Mouse (Mus musculus) bone marrow, adult 2 months (tissue): ENCODE measurements around the gene Bmp2k. TPM values are rescaled to one million over a fixed set of nuclear protein-coding genes. Genes with fewer than 3 reads are reported as not detected.
A peak's percentile ranks its signal among the peaks of the same experiment; 100 is the strongest.

Experiments used
- H3K27ac ChIP-seq: fragments of 200-500 bp; 2 replicates; pipeline ENCODE4 v1.5.1; 2012; ENCODE audit warnings: low read depth, mild to moderate bottlenecking, control low read depth, inconsistent platforms, low read length; ENCODE audit not compliant: control insufficient read depth, poor library complexity, insufficient read depth
- H3K4me1 ChIP-seq: fragments of 200-500 bp; 2 replicates; pipeline ENCODE4 v1.6.1; 2011; ENCODE audit warnings: low read length; ENCODE audit not compliant: control insufficient read depth, insufficient read depth
- H3K4me3 ChIP-seq: fragments of 200-500 bp; replicated peaks from 2 replicates; pipeline ENCODE3; 2011; ENCODE audit warnings: mild to moderate bottlenecking, low read depth, low read length, control low read depth; ENCODE audit not compliant: control insufficient read depth
- CTCF ChIP-seq: fragments of 200-500 bp; IDR thresholded peaks from 2 replicates; pipeline ENCODE4 v1.5.1; 2011; ENCODE audit warnings: low read length, control low read depth; ENCODE audit not compliant: control insufficient read depth, insufficient read depth
- POLR2A ChIP-seq: fragments of 200-500 bp; IDR thresholded peaks from 2 replicates; pipeline ENCODE4 v1.6.1; 2011; ENCODE audit warnings: low read depth, mild to moderate bottlenecking, control low read depth, low read length, borderline replicate concordance; ENCODE audit not compliant: control insufficient read depth
- WGBS: fragments of 180-500 bp; shearing (Covaris S2); methylation state at CpG from one replicate; pipeline ENCODE4 v1.1.7; 2018; 5-methylcytosine and 5-hydroxymethylcytosine counted together
- polyA plus RNA-seq: library from polyadenylated mRNA; stranded (reverse); fragments of >200 nt; gene quantifications from 2 replicates; pipeline ENCODE4 v1.2.4, GENCODE M21; 2011; ENCODE audit warnings: low replicate concordance; ENCODE audit not compliant: missing spikeins, insufficient read depth, insufficient read length

Bmp2k gene
- 11.7 and 12.0 TPM in 2 replicates for polyA plus RNA-seq

GRCm38 (mm10) chr5:96997310-96997801 lies at the start of gene Bmp2k:
Gene Bmp2k, plus strand, starts transcription at chr5:96997689.
- H3K4me3 ChIP-seq: peak within 1 kb of the TSS; percentile 84
- peak within 1 kb of the TSS; percentile 97 for H3K27ac ChIP-seq
- H3K4me1 ChIP-seq: peaks cover 11% of the 10 kb centered on the region
- WGBS: under 1% methylated on average over 69 of the region's 78 CpGs
- TF ChIP-seq POLR2A (peak; percentile 90), CTCF (no peak)

GRCm38 (mm10) chr5:96948856-96949527 lies 48.5 kb upstream of the Bmp2k start:
- TF ChIP-seq POLR2A (no peak), CTCF (no peak)
- 37% methylated on average over 13 of the region's 13 CpGs for WGBS
- Histone ChIP-seq H3K4me1 (peaks cover 6% of the 10 kb centered on the region), H3K27ac (peak overlapping the region; percentile 49; the same call in 1 of the 2 replicates), H3K4me3 (no peak overlapping the region)

GRCm38 (mm10) chr5:96949839-96950666 lies 47.4 kb upstream of the Bmp2k start:
- H3K27ac ChIP-seq: no peak overlapping the region

GRCm38 (mm10) chr5:96950667-96951492 lies 46.6 kb upstream of the Bmp2k start:
- Histone ChIP-seq H3K4me3 (no peak overlapping the region), H3K27ac (peak overlapping the region; percentile 12; the same call in 1 of the 2 replicates), H3K4me1 (peaks cover 6% of the 10 kb centered on the region)
- TF ChIP-seq POLR2A (no peak), CTCF (no peak)
- WGBS: 82% methylated on average over 10 of the region's 10 CpGs

More at GRCm38 (mm10) chr5:96949839-96950666, 47.4 kb upstream of the Bmp2k start:
- no peak overlapping the region for H3K4me3 ChIP-seq
- TF ChIP-seq CTCF (no peak), POLR2A (no peak)
- WGBS: 60% methylated on average over 13 of the region's 13 CpGs
- H3K4me1 ChIP-seq: peaks cover 6% of the 10 kb centered on the region

GRCm38 (mm10) chr5:96951493-96952105 lies 45.9 kb upstream of the Bmp2k start:
- 52% methylated on average over 8 of the region's 8 CpGs for WGBS
- TF ChIP-seq CTCF (no peak), POLR2A (no peak)
- Histone ChIP-seq H3K4me3 (no peak overlapping the region), H3K4me1 (peaks cover 6% of the 10 kb centered on the region), H3K27ac (peak overlapping the region; percentile 56; the same call in 1 of the 2 replicates)

- 0 out of 2 replicates have a peak overlapping the region, but pooled peaks have one; percentile 45 for H3K27ac ChIP-seq
These were observed 43.4 kb upstream of the Bmp2k start for GRCm38 (mm10) chr5:96954040-96954439.

GRCm38 (mm10) chr5:96954466-96955027 lies 42.9 kb upstream of the Bmp2k start:
- no peak overlapping the region for H3K4me3 ChIP-seq
- TF ChIP-seq POLR2A (no peak), CTCF (no peak)
- H3K27ac ChIP-seq: no peak overlapping the region
- peaks cover 1% of the 10 kb centered on the region; the same call in 1 of the 2 replicates for H3K4me1 ChIP-seq
- 91% methylated on average over 10 of the region's 10 CpGs for WGBS

More at GRCm38 (mm10) chr5:96954040-96954439, 43.4 kb upstream of the Bmp2k start:
- WGBS: 93% methylated on average over 11 of the region's 11 CpGs
- TF ChIP-seq CTCF (no peak), POLR2A (no peak)
- Histone ChIP-seq H3K4me3 (no peak overlapping the region), H3K4me1 (peaks cover 3% of the 10 kb centered on the region; the same call in 1 of the 2 replicates)
